12 mouse cellular contexts compared by ENCODE assay signal in the genomic region with DNA sequence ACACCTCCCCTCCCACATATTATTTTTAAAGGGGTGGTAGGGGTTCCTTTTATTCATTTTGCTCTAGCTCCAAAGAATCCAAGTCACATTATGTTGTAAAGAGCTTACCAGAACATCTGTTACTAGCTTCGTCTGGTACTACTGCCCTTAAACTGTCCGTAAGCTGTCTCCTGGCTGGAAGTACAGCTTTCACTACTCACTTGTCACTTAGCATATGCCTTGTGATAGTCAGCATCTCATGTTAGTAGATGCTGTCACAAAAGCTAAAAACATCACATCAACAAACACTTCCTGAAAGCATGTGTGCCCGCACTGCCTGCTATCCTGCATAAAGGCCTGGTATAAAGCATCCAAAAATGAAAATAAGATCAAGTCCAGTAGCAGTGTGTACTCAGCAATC. TPM values are rescaled to one million over a fixed set of nuclear protein-coding genes. Genes with fewer than 3 reads are reported as not detected.
DNase-seq lines count a peak whose midpoint lies in the region; ATAC-seq and TF ChIP-seq lines count a peak whose summit lies in the region.
"Had no signal": no experiment of that assay in that cellular context is flagged by ENCODE, and none has a peak within 500 bp of the region (broad histone marks: within the 10 kb centered on the region; RNA-seq: fewer than 3 reads in every experiment).

No protein-coding gene starts in this region.

- H3K79me2 ChIP-seq in macrophage (ENCODE audit: inconsistent target): peaks cover 71% of the 10 kb centered on the region

- peak overlapping the region; percentile 70; the same call in 1 of the 2 replicates for H3K27ac ChIP-seq in heart, embryonic 10.5 days
- H3K27ac ChIP-seq in lung, postnatal 0 days (ENCODE audit: low read length): peak overlapping the region; percentile 98; the same call in 1 of the 2 replicates
- peak overlapping the region; percentile 33 for H3K27ac ChIP-seq in embryonic facial prominence, embryonic 14.5 days (replicated peaks; ENCODE audit: low read depth, low read length)
- H3K27ac ChIP-seq in macrophage: peak overlapping the region; percentile 81; the same call in 1 of the 2 replicates
- H3K27ac ChIP-seq: neural tube, embryonic 12.5 days had no signal

- no peak for DNase-seq in heart, embryonic 10.5 days (ENCODE audit: low spot score)
- DNase-seq in heart, adult 9 months (ENCODE audit: low spot score in 2 of 2): no peak
- peak; percentile 75 for DNase-seq in lung, postnatal 0 days (ENCODE audit: low spot score)
- no peak for DNase-seq in lung, adult 18-20 months
- DNase-seq in embryonic facial prominence, embryonic 14.5 days (ENCODE audit: low spot score): no peak
- DNase-seq in gastrocnemius, postnatal 4 days (ENCODE audit: low spot score in 2 of 2): no peak
- DNase-seq in left cerebral cortex, adult 8-10 months (ENCODE audit: low spot score in 2 of 2): no peak
- DNase-seq: cerebellum, adult 8-10 months; kidney, postnatal 10 days had no signal

- TF ChIP-seq CTCF in lung, postnatal 0 days (IDR thresholded peaks at IDR 0.05): no peak

- peaks cover 30% of the 10 kb centered on the region for H3K4me1 ChIP-seq in heart, embryonic 10.5 days
- peaks cover 14% of the 10 kb centered on the region; the same call in 1 of the 2 replicates for H3K4me1 ChIP-seq in lung, postnatal 0 days (ENCODE audit: insufficient read depth, low read depth, low read length)
- peaks cover 35% of the 10 kb centered on the region for H3K4me1 ChIP-seq in embryonic facial prominence, embryonic 14.5 days (ENCODE audit: control insufficient read depth, insufficient read depth, low read length)

- TF ChIP-seq EP300 in lung, postnatal 0 days (IDR thresholded peaks at IDR 0.05): 0 out of 2 replicates have a peak, but pooled peaks have one; percentile 24

- ATAC-seq in lung, postnatal 0 days: no peak; the same call in 1 of the 2 replicates
- no peak for ATAC-seq in embryonic facial prominence, embryonic 14.5 days (ENCODE audit: low read depth)

- peaks cover 2% of the 10 kb centered on the region; the same call in 1 of the 2 replicates for H3K36me3 ChIP-seq in heart, embryonic 10.5 days
- no peaks in the 10 kb centered on the region for H3K36me3 ChIP-seq in lung, postnatal 0 days (ENCODE audit: insufficient read depth, low read length)
- H3K36me3 ChIP-seq in embryonic facial prominence, embryonic 14.5 days (ENCODE audit: control insufficient read depth, insufficient read depth, low read length): no peaks in the 10 kb centered on the region
- no peaks in the 10 kb centered on the region for H3K36me3 ChIP-seq in macrophage (ENCODE audit: inconsistent target)
- H3K36me3 ChIP-seq: embryonic facial prominence, embryonic 15.5 days; neural tube, embryonic 12.5 days had no signal

- no peak overlapping the region for H3K4me3 ChIP-seq in heart, embryonic 10.5 days
- no peak overlapping the region for H3K4me3 ChIP-seq in lung, postnatal 0 days (ENCODE audit: low read depth, low read length)
- no peak overlapping the region for H3K4me3 ChIP-seq in embryonic facial prominence, embryonic 14.5 days (ENCODE audit: low read depth, low read length)
- peak overlapping the region; percentile 64; the same call in 1 of the 2 replicates for H3K4me3 ChIP-seq in macrophage (ENCODE audit: inconsistent target)
- H3K4me3 ChIP-seq: neural tube, embryonic 12.5 days had no signal

- H3K4me2 ChIP-seq in lung, postnatal 0 days (replicated peaks; ENCODE audit: low read depth, low read length): peak overlapping the region; percentile 71; the same call in 1 of the 2 replicates
- H3K4me2 ChIP-seq in embryonic facial prominence, embryonic 14.5 days (ENCODE audit: low read depth, low read length): no peak overlapping the region

- 54% methylated on average over 3 of the region's 3 CpGs for WGBS in heart, embryonic 10.5 days
- 38% methylated on average over 3 of the region's 3 CpGs for WGBS in lung, postnatal 0 days
- WGBS in embryonic facial prominence, embryonic 14.5 days: 80% methylated on average over 3 of the region's 3 CpGs
- WGBS in macrophage (ENCODE audit: missing documents): 75% methylated on average over 3 of the region's 3 CpGs

- H3K9ac ChIP-seq in lung, postnatal 0 days (replicated peaks; ENCODE audit: low read depth): no peak overlapping the region
- H3K9ac ChIP-seq in embryonic facial prominence, embryonic 14.5 days (ENCODE audit: low read depth, low read length): no peak overlapping the region
- H3K9ac ChIP-seq: embryonic facial prominence, embryonic 15.5 days; neural tube, embryonic 12.5 days had no signal

- no peaks in the 10 kb centered on the region for H3K9me3 ChIP-seq in heart, embryonic 10.5 days
- H3K9me3 ChIP-seq in lung, postnatal 0 days (ENCODE audit: low read length): no peaks in the 10 kb centered on the region
- no peaks in the 10 kb centered on the region for H3K9me3 ChIP-seq in embryonic facial prominence, embryonic 14.5 days (ENCODE audit: control insufficient read depth, low read length)
- H3K9me3 ChIP-seq: embryonic facial prominence, embryonic 15.5 days; neural tube, embryonic 12.5 days had no signal

- no peaks in the 10 kb centered on the region for H3K27me3 ChIP-seq in heart, embryonic 10.5 days (ENCODE audit: insufficient read depth, poor library complexity, severe bottlenecking)
- no peaks in the 10 kb centered on the region for H3K27me3 ChIP-seq in lung, postnatal 0 days (replicated peaks; ENCODE audit: insufficient read depth, low read length)
- H3K27me3 ChIP-seq in embryonic facial prominence, embryonic 14.5 days (replicated peaks; ENCODE audit: control insufficient read depth, insufficient read depth, low read length): no peaks in the 10 kb centered on the region
- H3K27me3 ChIP-seq: embryonic facial prominence, embryonic 15.5 days; neural tube, embryonic 12.5 days had no signal

RNA-seq across cellular contexts. Expression of a gene that starts 55.0 kb away (rescaled TPM):
- polyA plus RNA-seq in heart, embryonic 10.5 days (2016; fragmentation: Nextera tagmentation; extraction: Ambion mirVana): 0.15 and 0.60 TPM in 2 replicates
- polyA plus RNA-seq in lung, postnatal 0 days (2015; fragmentation: Nextera tagmentation; extraction: Ambion mirVana): 0.04 and 0.08 TPM in 2 replicates
- 17.6 and 17.9 TPM in 2 replicates for polyA plus RNA-seq in embryonic facial prominence, embryonic 14.5 days (2014; fragmentation: Nextera tagmentation; extraction: Ambion mirVana)
- not detected for total RNA-seq in macrophage (2018; cell fraction: chromatin; rRNA removed)
- not detected for total RNA-seq in macrophage (2018; cell fraction: cytosol; rRNA removed)
- not detected for total RNA-seq in macrophage (2018; cell fraction: nucleus; rRNA removed)
- polyA plus RNA-seq in macrophage (2018): not detected in 3 replicates
- total RNA-seq in gastrocnemius, postnatal 4 days (2021): under 1 TPM; 0.08 to 0.25 TPM
- total RNA-seq in left cerebral cortex, adult 8-10 months (2022): 100 to 1,000 TPM; 175 to 187 (median 178) TPM

RNA-seq across cellular contexts. Expression of a gene that starts 55.4 kb away (rescaled TPM):
- 71.8 and 86.3 TPM in 2 replicates for polyA plus RNA-seq in heart, embryonic 10.5 days (2016; fragmentation: Nextera tagmentation; extraction: Ambion mirVana)
- 45.3 and 45.5 TPM in 2 replicates for polyA plus RNA-seq in lung, postnatal 0 days (2015; fragmentation: Nextera tagmentation; extraction: Ambion mirVana)
- polyA plus RNA-seq in embryonic facial prominence, embryonic 14.5 days (2014; fragmentation: Nextera tagmentation; extraction: Ambion mirVana): 65.6 and 66.3 TPM in 2 replicates
- total RNA-seq in macrophage (2018; cell fraction: chromatin; rRNA removed): 100 to 1,000 TPM in 17 of 26 experiments, 10 to 100 TPM in 9; 27.4 to 302 (median 150) TPM
- 10 to 100 TPM; 27.9 to 50.7 (median 38.9) TPM for total RNA-seq in macrophage (2018; cell fraction: cytosol; rRNA removed)
- total RNA-seq in macrophage (2018; cell fraction: nucleus; rRNA removed): 100 to 1,000 TPM in 6 of 26 experiments, 10 to 100 TPM in 20; 22.1 to 136 (median 68.3) TPM
- polyA plus RNA-seq in macrophage (2018): 37.6 to 49.9 TPM (median 47.8 TPM) in 3 replicates
- 10 to 100 TPM; 68.7 to 80.2 TPM for total RNA-seq in gastrocnemius, postnatal 4 days (2021)
- total RNA-seq in left cerebral cortex, adult 8-10 months (2022): 10 to 100 TPM; 70.8 to 83.9 (median 82.1) TPM

Comparison
In these comparisons a context has a peak if more than half of its experiments do, and no peak if none do; other contexts are left out.
1. H3K27ac ChIP-seq: peak in every context shown above with its lines; median percentile 98 in lung, postnatal 0 days; 81 in macrophage; 70 in heart, embryonic 10.5 days; 33 in embryonic facial prominence, embryonic 14.5 days.
2. RNA of a gene that starts 55.0 kb away (polyA plus RNA-seq): 17.6 to 17.9 TPM in embryonic facial prominence, embryonic 14.5 days; 0.15 to 0.60 TPM in heart, embryonic 10.5 days, 0.04 to 0.08 TPM in lung, postnatal 0 days and not detected in macrophage; every median in the first group is over 10 times any median in the second.